Mouse (Mus musculus): ENCODE measurements at regions not wholly inside any gene's neighbourhood (a gene's known extent, or its start where the extent isn't known, plus 50 kb on each side); places are given as distances from the start of the nearest gene placed in this dataset.
A peak's percentile ranks its signal among the peaks of the same experiment; 100 is the strongest.
"Not testable (repeated sequence)": the region's sequence is repeated elsewhere in the genome, so short reads cannot be mapped to it uniquely, and the experiment has no call there.

GRCm38 (mm10) chr2:162867516-162868029 lies 63.8 kb upstream of the Srsf6 start:
- DNase-seq, result no peak

GRCm38 (mm10) chr2:162866613-162867314 lies 64.6 kb upstream of the Srsf6 start:
- DNase-seq, result no peak

- DNase-seq, result peak; percentile 16
Measured at GRCm38 (mm10) chr2:162864571-162864970, 66.8 kb upstream of the Srsf6 start.

- no peak for DNase-seq
Measured at GRCm38 (mm10) chr2:162854606-162855005, 76.7 kb upstream of the Srsf6 start.

- DNase-seq, result peak; percentile 67
Measured at GRCm38 (mm10) chr2:162853576-162853975, 77.8 kb upstream of the Srsf6 start.

GRCm38 (mm10) chr2:162841761-162842160 lies 89.6 kb upstream of the Srsf6 start:
- DNase-seq, result not testable (repeated sequence)

- DNase-seq, result no peak
Measured at GRCm38 (mm10) chr2:162837776-162838175, 93.6 kb upstream of the Srsf6 start.

- no peak for DNase-seq
Measured at GRCm38 (mm10) chr2:162833741-162834140, 97.6 kb upstream of the Srsf6 start.

- DNase-seq, result no peak
Measured at GRCm38 (mm10) chr2:162818787-162819186, 112.5 kb upstream of the Srsf6 start.

GRCm38 (mm10) chr2:162814205-162814604 lies 117.1 kb upstream of the Srsf6 start:
- no peak for DNase-seq

- DNase-seq, result no peak
Measured at GRCm38 (mm10) chr2:162807747-162808146, 123.6 kb upstream of the Srsf6 start.

- DNase-seq, result no peak
Measured at GRCm38 (mm10) chr2:162796528-162796927, 134.8 kb upstream of the Srsf6 start.

- DNase-seq, result no peak
Measured at GRCm38 (mm10) chr2:162794285-162794684, 133.3 kb upstream of the Ptprt start.

- DNase-seq, result peak; percentile 55
Measured at GRCm38 (mm10) chr2:162791374-162792098, 130.6 kb upstream of the Ptprt start.

GRCm38 (mm10) chr2:162784176-162784813 lies 123.3 kb upstream of the Ptprt start:
- no peak for DNase-seq

GRCm38 (mm10) chr2:162781599-162781998 lies 120.7 kb upstream of the Ptprt start:
- no peak for DNase-seq

- no peak for DNase-seq
Measured at GRCm38 (mm10) chr2:162776542-162776941, 115.6 kb upstream of the Ptprt start.

GRCm38 (mm10) chr2:162772520-162772919 lies 111.6 kb upstream of the Ptprt start:
- no peak for DNase-seq

- no peak for DNase-seq
Measured at GRCm38 (mm10) chr2:162769711-162770428, 108.9 kb upstream of the Ptprt start.

GRCm38 (mm10) chr2:162764059-162764458 lies 103.1 kb upstream of the Ptprt start:
- DNase-seq, result no peak

GRCm38 (mm10) chr2:162740523-162740922 lies 79.6 kb upstream of the Ptprt start:
- DNase-seq, result no peak

- DNase-seq, result no peak
Measured at GRCm38 (mm10) chr2:162735761-162736160, 74.8 kb upstream of the Ptprt start.
